Mouse (Mus musculus) lung, postnatal 14 days (tissue): Measurements from ENCODE around the gene Pdlim4.

Experiments used
- DNase-seq: peaks from one replicate; pipeline ENCODE4 v3.0.0; 2021

The Pdlim4 gene

DNA sequence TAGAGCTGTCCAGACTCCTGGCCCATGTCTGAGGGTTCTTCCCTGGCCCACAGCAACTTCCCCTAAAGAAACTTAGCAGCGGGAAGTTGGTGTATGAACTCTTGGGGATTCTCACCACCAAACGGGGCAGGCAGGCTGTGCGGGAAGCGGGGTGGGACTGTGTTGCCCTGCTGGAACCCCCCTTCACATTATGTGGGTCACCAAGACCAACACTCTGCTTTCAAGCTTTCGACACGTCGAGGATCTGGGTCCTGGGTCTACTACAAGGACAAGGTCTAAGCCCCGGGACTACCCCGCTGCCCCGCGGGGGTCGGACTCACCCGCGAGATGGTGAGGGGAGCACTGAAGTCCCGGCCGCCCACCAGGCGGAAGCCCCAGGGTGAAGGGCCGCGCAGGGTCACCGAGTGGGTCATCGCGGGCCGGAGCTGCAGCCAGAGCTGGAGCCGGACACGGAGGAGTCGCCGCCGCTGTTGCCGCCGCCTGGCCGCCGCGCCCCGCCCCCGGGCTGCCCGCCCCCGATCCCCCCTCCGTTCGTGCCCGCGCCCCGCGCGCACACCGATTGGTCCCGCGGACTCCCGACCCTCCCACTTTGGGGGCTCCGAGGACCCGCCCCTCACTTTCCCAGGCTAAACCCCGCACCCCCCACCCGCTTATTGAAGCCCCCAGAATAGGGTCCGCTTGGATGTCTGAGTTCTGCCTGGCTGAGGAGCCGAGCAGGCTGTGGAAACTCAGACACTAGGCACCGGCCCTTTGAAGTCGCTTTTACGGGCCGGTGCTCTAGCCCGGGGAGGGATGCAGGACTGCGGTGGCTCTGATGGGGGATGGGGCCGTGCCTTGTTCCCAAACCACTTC lies at the start of gene Pdlim4:
Gene Pdlim4 (minus strand): TSS at position 495 of the 852 bp plus-strand sequence.
- peak; percentile 22 for DNase-seq

- DNase-seq, result no peak
These were observed 48.3 kb upstream of the Pdlim4 start for GRCm38 (mm10) chr11:54117096-54117495.

- no peak for DNase-seq
These were observed 47.6 kb upstream of the Pdlim4 start for GRCm38 (mm10) chr11:54116406-54116805.

- no peak for DNase-seq
These were observed 47.1 kb upstream of the Pdlim4 start for GRCm38 (mm10) chr11:54115911-54116310.

GRCm38 (mm10) chr11:54115301-54115700 lies 46.5 kb upstream of the Pdlim4 start:
- DNase-seq, result no peak

GRCm38 (mm10) chr11:54114746-54115145 lies 45.9 kb upstream of the Pdlim4 start:
- no peak for DNase-seq

- no peak for DNase-seq
These were observed 44.5 kb upstream of the Pdlim4 start for GRCm38 (mm10) chr11:54113352-54113751.

DNA sequence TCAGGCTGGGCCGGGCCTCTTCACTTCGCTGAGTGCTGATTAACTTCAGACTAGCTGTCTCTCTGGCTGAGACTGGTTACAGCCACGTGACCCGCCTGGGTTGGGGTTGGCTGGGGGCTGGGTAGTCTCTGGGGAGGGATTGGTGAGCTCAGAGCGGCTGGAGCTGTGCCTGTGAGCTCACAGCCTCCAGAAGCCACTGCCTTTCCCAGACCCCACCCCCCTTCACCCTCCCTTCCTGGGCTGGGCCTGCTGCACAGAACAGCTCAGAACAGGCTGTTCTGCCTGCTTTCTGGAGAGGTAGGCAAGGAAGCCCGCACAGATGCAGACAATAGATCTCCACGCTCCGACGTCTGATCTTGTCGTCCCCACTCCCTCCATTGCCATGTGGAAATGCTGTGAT lies 44.1 kb upstream of the Pdlim4 start:
- peak; percentile 91 for DNase-seq

- peak; percentile 42 for DNase-seq
These were observed 43.3 kb upstream of the Pdlim4 start for GRCm38 (mm10) chr11:54111976-54112741.

DNA sequence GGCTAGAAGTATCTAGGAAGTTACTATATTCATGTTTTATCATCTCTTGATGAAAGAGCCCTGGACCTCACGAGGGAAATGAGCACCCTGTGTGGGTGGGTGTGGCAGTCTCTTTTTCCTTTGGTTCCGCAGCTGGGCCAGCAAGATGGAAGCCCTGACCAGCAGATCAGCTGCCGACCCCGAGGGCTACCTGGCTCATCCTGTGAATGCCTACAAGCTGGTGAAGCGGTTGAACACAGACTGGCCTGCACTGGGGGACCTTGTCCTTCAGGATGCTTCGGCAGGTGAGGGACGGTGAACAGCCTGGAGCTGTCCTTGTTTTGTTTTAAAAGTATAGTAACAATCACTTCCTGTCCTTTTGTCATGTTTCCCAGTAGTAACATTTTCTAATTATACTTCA lies 42.5 kb upstream of the Pdlim4 start:
- DNase-seq, result no peak

- no peak for DNase-seq
These were observed 40.1 kb upstream of the Pdlim4 start for GRCm38 (mm10) chr11:54108894-54109293.

DNA sequence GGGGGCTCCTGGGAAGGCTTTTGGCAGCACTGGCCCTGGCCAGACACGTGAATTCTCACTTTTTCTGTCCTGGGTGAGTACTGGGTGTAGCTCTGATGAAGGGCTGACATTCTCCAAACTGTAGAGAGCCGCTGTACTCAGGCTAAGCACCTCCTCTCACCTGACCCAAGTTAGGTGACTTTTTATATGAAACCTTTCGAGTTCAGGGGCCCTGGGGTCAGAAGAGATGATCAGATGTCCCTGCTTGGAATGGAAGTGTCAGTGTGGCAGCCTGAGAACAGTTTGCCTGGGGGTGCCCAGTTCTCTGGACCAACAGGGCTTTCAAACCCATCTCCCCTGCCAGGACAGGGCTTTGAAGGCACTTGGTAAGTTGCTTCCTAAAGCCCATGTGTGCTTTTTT lies 39.3 kb upstream of the Pdlim4 start:
- DNase-seq, result no peak

GRCm38 (mm10) chr11:54107239-54107638 lies 38.4 kb upstream of the Pdlim4 start:
- DNase-seq, result no peak

DNA sequence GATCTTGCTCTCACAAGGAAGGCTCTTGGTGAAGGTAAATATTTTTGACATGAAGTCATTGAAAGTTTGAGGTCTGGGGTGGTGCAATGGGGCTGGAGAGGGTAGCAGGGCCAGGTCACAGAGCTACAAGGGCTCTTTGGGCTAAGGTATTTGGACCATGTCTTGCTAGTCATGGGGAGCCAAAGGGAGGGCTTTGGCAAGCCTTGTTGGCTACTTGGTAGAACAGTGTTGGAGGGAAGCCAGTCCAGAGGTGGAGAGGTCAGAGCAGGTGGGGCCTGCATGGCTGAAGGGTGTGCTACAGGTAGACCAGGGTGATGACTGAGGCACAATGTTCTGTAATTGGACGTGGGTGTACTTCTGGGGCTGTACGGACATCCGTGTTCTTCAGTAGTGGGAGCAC lies 37.9 kb upstream of the Pdlim4 start:
- DNase-seq, result peak; percentile 69

DNA sequence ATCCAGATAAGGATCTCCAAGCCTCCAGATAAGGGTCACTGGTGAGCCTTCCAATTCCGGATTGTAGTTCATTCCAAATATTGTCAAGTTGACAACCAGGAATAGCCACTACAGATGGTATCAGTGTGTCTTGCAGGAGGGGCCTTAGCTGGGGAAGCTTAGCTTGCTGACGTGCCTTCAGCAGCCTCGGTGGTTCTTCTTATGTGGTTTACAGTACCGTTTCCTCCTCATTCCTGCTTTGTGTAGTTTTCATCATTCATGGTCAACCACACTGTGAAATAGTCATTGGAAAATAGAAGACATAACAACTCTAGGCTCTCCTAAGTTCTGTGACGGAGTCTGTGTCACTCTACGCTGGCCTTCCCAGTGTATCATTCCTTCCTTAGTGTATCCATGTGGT lies 36.2 kb upstream of the Pdlim4 start:
- DNase-seq, result no peak

DNA sequence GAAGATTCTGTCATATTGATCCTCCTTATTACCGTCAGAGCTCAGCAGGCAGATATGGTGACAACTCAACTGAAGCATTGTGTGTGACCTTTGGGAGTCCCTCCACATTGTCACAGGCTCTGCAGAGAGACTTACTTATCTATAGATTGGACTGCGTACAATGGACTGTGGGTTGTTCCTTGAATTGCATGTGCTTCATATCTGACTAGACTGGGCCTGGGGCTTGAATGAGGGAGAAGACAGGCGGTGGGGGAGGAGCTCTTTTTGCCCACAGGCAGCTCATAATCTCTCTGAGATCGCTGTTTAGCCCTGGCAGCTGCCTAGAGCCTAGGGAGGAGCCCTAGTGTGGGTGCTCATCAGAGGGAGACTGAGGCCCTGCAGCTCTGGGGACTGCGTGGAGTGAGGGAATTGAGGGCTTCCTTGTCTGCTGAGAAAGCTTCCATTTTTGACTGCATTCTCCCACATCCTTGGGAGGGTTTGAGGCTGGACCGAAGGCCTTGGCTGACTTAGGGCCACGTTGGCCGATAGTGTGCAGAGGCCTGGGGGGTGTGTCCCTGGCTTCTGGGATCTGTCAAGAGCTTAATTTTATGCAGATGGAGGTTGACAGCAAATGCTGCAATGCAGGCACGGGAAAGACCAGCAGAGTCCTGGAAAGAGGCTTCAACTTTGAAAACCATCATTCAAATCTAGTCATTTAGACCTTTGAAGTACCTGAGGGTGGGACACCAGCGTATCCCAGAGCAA lies 34.1 kb upstream of the Pdlim4 start:
- DNase-seq, result no peak

DNA sequence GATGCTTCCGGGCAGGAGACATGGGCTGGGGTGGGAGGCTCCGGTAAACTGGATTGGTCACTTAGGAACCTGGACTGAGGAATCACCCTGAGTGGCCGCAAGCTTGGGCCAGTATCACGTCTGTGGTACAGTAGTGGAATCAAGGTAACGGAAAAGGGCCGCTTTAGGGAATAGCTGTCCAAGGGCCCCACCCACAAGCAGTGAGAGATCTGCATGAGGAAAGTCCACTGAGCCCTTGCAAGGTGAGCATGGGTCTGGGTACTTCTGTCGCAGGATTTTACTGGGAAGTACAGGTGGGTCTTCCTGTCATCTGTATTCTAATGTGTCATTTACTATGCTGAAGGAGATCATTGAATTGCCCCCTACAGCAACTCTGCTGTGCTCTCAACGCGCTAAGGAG lies 32.9 kb upstream of the Pdlim4 start:
- DNase-seq, result no peak

DNA sequence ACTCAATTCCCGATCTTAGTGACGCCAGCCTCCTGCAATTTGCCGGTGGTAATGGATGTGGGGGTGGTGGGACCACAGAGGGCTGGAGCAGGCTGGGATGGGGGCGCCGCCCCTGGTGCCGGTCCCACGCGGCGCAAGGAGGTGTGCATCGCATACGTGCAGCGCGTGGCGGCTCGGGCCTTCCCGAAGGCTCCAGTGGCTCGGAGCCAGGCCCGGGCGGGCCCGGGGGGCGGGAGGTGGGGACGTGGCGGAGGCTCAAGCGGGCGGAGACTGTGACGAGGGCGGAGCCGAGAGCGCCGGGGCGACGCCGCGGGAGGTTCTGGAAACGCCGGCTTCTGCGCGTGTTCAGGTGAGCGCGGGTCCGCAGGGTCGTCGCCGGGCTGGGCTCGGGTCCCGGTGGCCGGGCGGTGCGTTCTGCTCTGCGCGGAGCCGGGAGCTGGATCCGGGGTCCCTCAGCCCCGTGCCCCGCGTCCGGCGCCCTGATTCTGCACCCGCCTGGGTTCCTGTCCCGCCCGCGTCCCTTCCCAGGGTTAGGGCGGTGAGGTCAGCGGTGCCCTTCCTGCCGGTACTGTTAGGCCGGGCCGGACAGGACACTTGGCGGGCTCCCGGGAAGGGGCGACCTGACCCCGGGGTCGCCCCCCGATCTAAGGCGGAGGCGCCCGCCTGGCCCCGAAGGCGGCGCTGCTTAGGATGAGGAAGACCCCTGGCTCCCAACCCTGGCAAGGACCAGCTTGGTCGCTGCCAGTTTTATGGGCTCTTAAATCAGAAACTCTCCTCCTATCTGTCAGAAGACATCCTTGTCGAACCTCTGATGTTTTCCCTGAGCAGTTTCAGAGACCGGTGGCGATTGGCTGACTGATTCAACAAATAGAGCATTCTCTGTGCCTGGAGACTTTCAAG lies 32.1 kb upstream of the Pdlim4 start:
- peak; percentile 82 for DNase-seq

DNA sequence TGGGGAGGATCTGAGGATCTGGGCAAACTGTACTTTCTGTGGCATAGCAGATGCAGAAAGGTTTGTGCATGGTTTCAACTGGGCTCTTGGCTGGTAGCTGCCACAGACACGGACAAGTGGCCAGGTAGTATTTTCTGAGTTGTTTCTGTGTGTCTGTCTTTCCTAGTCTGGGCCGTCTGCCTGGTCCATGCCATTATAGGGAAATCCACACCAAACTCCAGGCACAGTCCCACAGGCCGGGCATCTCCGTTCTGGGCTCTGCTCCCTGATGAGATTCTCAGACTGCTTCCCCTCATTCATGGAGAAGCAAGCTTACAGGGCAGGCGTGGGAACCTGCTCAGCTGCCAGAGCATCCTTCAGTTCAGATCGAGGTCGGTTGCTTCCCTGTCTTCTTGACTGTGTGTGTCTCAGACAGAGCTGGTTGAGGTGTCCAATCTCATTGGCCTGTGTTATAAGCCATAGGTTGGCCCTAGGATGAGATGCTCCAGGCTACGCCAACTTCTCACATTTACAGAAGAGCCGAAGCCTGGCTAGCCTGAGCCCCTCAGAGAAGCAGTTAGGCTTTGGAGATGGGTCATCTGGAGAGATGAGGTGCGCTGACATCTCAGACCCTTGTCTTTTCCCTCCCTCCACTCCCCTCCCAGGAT lies 31.4 kb upstream of the Pdlim4 start, which contains the start of gene P4ha2:
Gene P4ha2 (plus strand): TSS at position 51 of the 647 bp plus-strand sequence.
- DNase-seq, result no peak

DNA sequence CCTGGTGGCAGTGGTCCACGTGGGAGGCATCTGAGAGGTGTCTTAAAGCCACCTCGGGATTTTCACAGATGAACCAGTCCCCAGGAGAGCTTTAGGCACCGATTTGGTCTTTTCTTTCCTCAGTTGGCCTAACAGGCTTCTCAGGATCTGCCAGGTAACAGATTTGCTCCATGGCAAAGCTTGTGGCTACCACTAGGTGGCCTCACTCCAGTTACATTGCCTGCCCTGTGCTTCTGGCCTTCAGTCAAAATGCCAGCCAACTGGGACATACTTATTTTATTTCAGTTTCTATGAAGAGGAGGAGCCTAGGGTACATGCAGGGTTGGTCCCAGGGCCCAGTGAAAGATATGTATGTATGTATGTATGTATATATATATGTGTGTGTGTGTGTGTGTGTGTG lies 24.2 kb upstream of the Pdlim4 start:
- peak; percentile 61 for DNase-seq

DNA sequence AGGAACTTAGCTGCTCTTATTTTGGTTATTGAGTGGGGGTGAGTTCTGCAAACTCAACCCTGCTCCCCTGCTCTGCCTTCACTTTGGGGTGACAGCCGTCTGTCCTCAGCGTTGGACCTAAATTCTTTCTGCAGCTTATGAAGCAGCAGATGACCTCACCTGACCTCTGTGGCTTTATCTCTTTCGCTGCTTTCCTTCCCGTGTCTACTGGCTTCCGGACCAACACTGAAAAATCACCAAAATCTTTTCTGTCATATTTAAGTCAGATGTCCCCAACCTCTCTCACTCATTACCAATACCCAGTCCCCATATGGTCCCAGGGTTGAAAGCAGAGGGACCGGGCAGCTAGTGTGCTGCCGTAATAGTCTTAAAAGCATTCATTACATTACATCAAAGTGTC lies 23.4 kb upstream of the Pdlim4 start:
- DNase-seq, result no peak

- no peak for DNase-seq
These were observed 22.9 kb upstream of the Pdlim4 start for GRCm38 (mm10) chr11:54091726-54092125.
